Mouse (Mus musculus) G1E (cell line): ENCODE measurements around the gene N4bp2l2.

ENCODE experiments used
- CTCF ChIP-seq: IDR thresholded peaks from 2 replicates; pipeline ENCODE4 v1.5.1; 2012; ENCODE audit warnings: low read depth, low read length, inconsistent platforms, mixed read lengths
- GATA1 ChIP-seq: IDR thresholded peaks from 2 replicates; pipeline ENCODE4 v1.6.1; 2012; ENCODE audit warnings: borderline replicate concordance, low read length, inconsistent platforms, mixed read lengths
- POLR2AphosphoS5 ChIP-seq: IDR thresholded peaks from 2 replicates; pipeline ENCODE4 v1.6.1; 2012; ENCODE audit warnings: low read depth, low read length, inconsistent platforms; ENCODE audit not compliant: insufficient replicate concordance

DNA sequence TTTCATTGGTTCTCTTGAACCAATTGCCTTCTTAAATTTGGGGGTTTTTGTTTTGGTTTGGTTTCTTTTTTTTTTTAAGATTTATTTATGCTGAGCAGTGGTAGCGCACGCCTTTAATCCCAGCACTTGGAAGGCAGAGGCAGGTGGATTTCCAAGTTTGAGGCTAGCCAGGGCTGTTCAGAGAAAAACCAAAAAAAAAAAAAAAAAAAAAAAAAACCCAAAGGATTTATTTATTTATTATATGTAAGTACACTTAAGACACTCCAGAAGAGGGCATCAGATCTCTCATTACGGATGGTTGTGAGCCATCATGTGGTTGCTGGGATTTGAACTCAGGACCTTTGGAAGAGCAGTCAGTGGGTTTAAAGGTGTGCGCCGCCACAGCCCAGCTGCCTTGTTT, 105.1 kb downstream of the N4bp2l2 start:
- TF ChIP-seq GATA1 (no peak), CTCF (no peak), POLR2AphosphoS5 (no peak)
